Mouse (Mus musculus) kidney, postnatal 0 days (tissue): ENCODE data around the gene Psip1. TPM values are rescaled to one million over a fixed set of nuclear protein-coding genes. Genes with fewer than 3 reads are reported as not detected.

Experiments used
- ATAC-seq: fragments of 200-750 bp; cut with Nextera tagmentation; replicated peaks from 2 replicates; pipeline ENCODE4 v1.8.0; 2017; ENCODE audit warnings: low read depth, moderate number of reproducible peaks, moderate TSS enrichment, moderate library complexity; ENCODE audit not compliant: low FRiP score
- DNase-seq: peaks from one replicate; pipeline ENCODE4 v3.0.0-alpha.2; 2016; ENCODE audit warnings: low spot score
- H3K27ac ChIP-seq: fragments of 300-500 bp; sonication (generic); 2 replicates; pipeline ENCODE4 v1.5.1; 2014; ENCODE audit warnings: mild to moderate bottlenecking
- H3K27me3 ChIP-seq: fragments of 300-500 bp; sonication (generic); 2 replicates; pipeline ENCODE4 v1.6.1; 2014; ENCODE audit warnings: low read length, mixed read lengths; ENCODE audit not compliant: insufficient read depth
- H3K36me3 ChIP-seq: fragments of 300-500 bp; sonication (generic); 2 replicates; pipeline ENCODE4 v1.6.1; 2014; ENCODE audit warnings: low read length, mixed read lengths; ENCODE audit not compliant: insufficient read depth
- H3K4me1 ChIP-seq: fragments of 300-500 bp; sonication (generic); replicated peaks from 2 replicates; pipeline ENCODE4 v1.6.1; 2014; ENCODE audit warnings: antibody characterized with exemption, low read length, mixed read lengths; ENCODE audit not compliant: insufficient read depth
- H3K4me2 ChIP-seq: fragments of 300-500 bp; sonication (generic); 2 replicates; pipeline ENCODE4 v1.6.1; 2014; ENCODE audit warnings: mild to moderate bottlenecking, low read length, moderate library complexity, mixed read lengths
- H3K4me3 ChIP-seq: fragments of 300-500 bp; sonication (generic); replicated peaks from 2 replicates; pipeline ENCODE4 v1.5.1; 2014; ENCODE audit warnings: low read depth, low read length
- H3K9ac ChIP-seq: fragments of 300-500 bp; sonication (generic); 2 replicates; pipeline ENCODE4 v1.6.1; 2014; ENCODE audit warnings: low read depth, low read length
- H3K9me3 ChIP-seq: fragments of 300-500 bp; sonication (generic); replicated peaks from 2 replicates; pipeline ENCODE4 v1.6.1; 2016; ENCODE audit warnings: low read length, inconsistent platforms, mixed read lengths
- CTCF ChIP-seq: IDR thresholded peaks from 2 replicates; pipeline ENCODE4 v1.5.1; 2016; ENCODE audit warnings: antibody characterized with exemption, low read depth, mild to moderate bottlenecking, moderate library complexity
- WGBS: fragments of 180-500 bp; shearing (Covaris S2); extraction: QIAGEN DNeasy Blood & Tissue Kit; methylation state at CpG from one replicate; pipeline ENCODE4 v1.1.7; 2014; 5-methylcytosine and 5-hydroxymethylcytosine counted together
- polyA plus RNA-seq: library from polyadenylated mRNA; unstranded; fragments of >200 nt; fragmentation: Nextera tagmentation; extraction: Ambion mirVana; gene quantifications from 2 replicates; pipeline ENCODE4 v1.2.1, GENCODE M21; 2015

Psip1 gene
- polyA plus RNA-seq, 1 experiment from 2014 or later, result 104 TPM

DNA sequence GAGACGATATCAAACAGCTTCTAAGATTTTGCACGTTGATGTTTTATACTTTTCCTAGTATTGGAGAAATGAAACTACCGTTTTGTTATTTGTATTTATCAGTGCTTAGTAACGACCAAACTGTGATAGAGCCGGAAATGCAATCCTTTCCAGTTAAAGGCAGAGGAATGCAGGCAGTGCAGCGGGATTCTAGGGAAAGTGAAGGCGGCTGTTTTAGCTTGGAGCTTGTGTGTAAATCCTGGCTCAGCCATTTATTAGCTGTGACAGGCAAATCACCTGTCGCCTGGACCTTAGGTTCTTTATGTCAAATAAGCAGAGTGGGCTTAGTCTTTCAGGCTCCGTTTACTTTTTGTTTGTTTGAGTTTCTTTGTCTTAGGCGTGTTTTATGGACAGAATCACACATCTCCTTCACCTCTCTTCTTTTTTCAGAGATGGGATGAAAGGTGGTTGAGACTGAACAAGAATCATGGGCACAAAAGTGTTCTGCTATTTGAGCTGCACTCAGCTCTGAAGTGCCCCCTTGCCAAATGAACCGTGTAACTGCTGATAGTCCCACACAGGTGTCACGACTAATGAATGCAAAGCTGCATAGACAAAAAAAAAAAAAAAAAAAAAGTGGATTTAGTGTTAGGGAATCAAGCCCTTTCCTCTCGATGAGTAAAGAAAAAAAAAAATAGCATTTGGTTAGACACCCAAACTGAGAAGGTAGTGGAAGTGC lies 40.2 kb upstream of the Psip1 start:
- Histone ChIP-seq H3K9ac (peak overlapping the region; percentile 31; the same call in 1 of the 2 replicates), H3K27ac (peak overlapping the region; percentile 96; the same call in 1 of the 2 replicates), H3K4me3 (peak overlapping the region; percentile 85), H3K4me2 (peak overlapping the region; percentile 93), H3K27me3 (no peaks in the 10 kb centered on the region), H3K4me1 (peaks cover 8% of the 10 kb centered on the region; the same call in 1 of the 2 replicates), H3K9me3 (no peaks in the 10 kb centered on the region), H3K36me3 (no peaks in the 10 kb centered on the region)
- no peak for TF ChIP-seq CTCF
- no peak for ATAC-seq
- WGBS, result 6% methylated on average over 13 of the region's 13 CpGs
- DNase-seq, result peak; percentile 86

DNA sequence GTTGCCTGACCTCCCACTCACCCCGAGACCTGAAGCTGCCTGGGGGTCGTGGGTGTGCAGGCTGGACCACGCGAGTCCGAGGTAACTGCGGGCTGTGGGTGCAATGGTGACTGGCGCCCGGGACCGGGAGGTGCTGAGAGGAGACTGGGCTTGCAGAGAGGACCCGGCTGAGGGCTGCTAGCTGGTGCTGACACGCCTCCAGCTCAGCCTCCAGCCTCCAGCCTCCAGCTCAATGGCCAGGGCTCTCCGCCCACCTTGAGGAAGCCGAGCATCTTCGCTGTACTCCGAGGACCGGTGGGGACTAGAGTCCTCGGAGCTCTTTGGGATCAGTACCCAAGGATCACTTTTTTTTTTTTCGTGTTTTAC lies 39.4 kb upstream of the Psip1 start:
- peak; percentile 69 for DNase-seq
- H3K4me3 ChIP-seq, result peak overlapping the region; percentile 85
- no peaks in the 10 kb centered on the region for H3K27me3 ChIP-seq
- peak overlapping the region; percentile 96 for H3K27ac ChIP-seq
- ATAC-seq, result peak; percentile 75
- H3K9me3 ChIP-seq, result no peaks in the 10 kb centered on the region
- H3K36me3 ChIP-seq, result no peaks in the 10 kb centered on the region
- TF ChIP-seq CTCF, result no peak
- H3K9ac ChIP-seq, result peak overlapping the region; percentile 82
- under 1% methylated on average over 18 of the region's 18 CpGs for WGBS
- peaks cover 8% of the 10 kb centered on the region; the same call in 1 of the 2 replicates for H3K4me1 ChIP-seq
- H3K4me2 ChIP-seq, result peak overlapping the region; percentile 93

DNA sequence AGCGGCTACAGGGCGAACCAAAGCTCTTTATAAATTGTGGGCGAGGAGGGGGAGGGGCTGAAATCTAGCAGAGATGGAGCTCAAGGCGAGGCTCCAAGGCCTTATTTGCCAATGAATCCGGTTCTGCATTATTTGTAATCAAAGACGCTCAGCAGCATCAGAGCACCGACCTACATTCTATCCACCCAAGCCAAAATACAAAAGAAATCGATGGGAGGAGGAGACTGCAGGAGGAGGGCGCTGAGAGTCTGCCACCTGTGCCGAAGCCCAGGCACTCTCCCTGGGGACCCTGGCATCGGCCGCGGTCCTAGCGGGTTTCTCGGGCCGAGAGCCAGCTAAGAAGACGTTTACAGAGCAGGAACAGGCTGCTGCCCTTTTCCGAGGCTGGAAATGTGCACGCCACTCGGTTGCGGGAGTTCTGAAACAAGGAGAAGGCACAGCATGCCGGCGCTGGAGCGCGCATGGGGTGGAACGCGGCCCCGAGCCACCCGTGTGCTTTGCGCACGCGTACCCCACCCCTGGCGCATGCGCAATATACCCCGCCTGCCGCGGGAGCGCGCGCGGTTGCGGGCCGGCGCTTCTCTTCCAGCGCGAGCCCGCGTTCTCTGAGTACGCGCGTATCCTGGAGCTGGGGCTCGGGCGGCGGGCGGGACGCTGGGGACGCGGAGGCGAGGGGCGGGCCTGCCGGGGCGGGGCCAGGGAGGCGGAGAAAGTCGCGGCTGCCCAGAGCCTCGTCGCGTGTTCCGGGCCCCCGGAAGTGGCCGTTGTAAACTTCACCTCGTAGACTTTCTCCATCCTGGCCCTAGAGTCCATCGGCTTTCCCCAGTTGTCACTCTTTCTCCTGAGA lies 38.8 kb upstream of the Psip1 start, which contains the start of gene Ccdc171:
Gene Ccdc171 (plus strand): TSS at position 703 of the 847 bp plus-strand sequence.
- Histone ChIP-seq H3K4me3 (peak within 1 kb of the TSS; percentile 85), H3K9ac (peak within 1 kb of the TSS; percentile 82), H3K27me3 (no peaks in the 10 kb centered on the region), H3K4me1 (peaks cover 8% of the 10 kb centered on the region; the same call in 1 of the 2 replicates), H3K4me2 (peak within 1 kb of the TSS; percentile 93), H3K27ac (peak within 1 kb of the TSS; percentile 96), H3K9me3 (no peaks in the 10 kb centered on the region), H3K36me3 (no peaks in the 10 kb centered on the region)
- ATAC-seq, result peak; percentile 97
- DNase-seq, result peak; percentile 97
- under 1% methylated on average over 61 of the region's 73 CpGs for WGBS
- TF ChIP-seq CTCF, result no peak

DNA sequence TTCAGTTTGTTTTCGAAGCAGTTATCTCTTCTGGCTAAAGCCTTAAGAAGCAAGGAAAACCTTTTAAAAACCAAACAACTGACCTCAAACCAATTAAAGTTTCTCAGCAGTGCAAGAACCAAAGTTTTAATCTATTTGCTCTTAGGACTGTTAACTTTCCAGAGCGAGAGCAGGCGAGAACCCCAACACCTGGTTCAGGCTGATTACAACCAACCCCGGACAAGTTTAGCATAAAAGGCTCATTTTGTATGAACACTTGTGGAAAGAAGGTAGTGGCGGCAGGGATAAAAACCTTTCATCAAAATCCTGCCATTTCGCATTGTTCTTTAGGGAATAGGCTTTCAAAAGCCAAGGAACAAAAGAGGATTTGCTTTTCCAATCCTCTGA lies 38.2 kb upstream of the Psip1 start:
- 11% methylated on average over 6 of the region's 6 CpGs for WGBS
- H3K4me1 ChIP-seq, result peaks cover 8% of the 10 kb centered on the region; the same call in 1 of the 2 replicates
- H3K36me3 ChIP-seq, result no peaks in the 10 kb centered on the region
- H3K4me3 ChIP-seq, result peak overlapping the region; percentile 85
- no peak for TF ChIP-seq CTCF
- peak overlapping the region; percentile 96; the same call in 1 of the 2 replicates for H3K27ac ChIP-seq
- no peaks in the 10 kb centered on the region for H3K27me3 ChIP-seq
- H3K4me2 ChIP-seq, result peak overlapping the region; percentile 93
- peak overlapping the region; percentile 82; the same call in 1 of the 2 replicates for H3K9ac ChIP-seq
- DNase-seq, result no peak
- ATAC-seq, result no peak
- no peaks in the 10 kb centered on the region for H3K9me3 ChIP-seq

DNA sequence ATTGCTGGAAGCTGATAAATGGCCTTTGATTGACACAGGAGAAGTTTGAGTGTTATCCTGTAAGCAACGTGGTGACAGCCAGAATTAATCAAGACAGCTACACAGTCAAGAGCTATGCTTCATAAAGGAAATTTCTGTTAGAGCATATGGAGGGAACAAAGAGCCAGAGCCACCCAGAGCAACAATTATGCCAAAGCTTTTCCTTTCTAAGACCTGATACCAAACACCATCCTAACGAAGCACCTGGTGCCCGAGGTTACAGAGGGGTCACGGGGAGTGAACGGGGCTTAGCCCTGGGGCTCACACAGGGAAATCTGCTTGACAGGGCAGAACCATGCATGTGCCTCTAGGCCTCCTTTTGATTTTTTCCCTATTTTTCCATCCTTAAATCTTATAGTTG lies 35.8 kb upstream of the Psip1 start:
- 32% methylated on average over 5 of the region's 5 CpGs for WGBS
- Histone ChIP-seq H3K9me3 (no peaks in the 10 kb centered on the region), H3K4me2 (no peak overlapping the region), H3K27ac (no peak overlapping the region), H3K4me3 (no peak overlapping the region), H3K4me1 (peaks cover 8% of the 10 kb centered on the region; the same call in 1 of the 2 replicates), H3K9ac (no peak overlapping the region), H3K27me3 (no peaks in the 10 kb centered on the region), H3K36me3 (no peaks in the 10 kb centered on the region)
- DNase-seq, result no peak
- no peak for TF ChIP-seq CTCF
- ATAC-seq, result no peak

DNA sequence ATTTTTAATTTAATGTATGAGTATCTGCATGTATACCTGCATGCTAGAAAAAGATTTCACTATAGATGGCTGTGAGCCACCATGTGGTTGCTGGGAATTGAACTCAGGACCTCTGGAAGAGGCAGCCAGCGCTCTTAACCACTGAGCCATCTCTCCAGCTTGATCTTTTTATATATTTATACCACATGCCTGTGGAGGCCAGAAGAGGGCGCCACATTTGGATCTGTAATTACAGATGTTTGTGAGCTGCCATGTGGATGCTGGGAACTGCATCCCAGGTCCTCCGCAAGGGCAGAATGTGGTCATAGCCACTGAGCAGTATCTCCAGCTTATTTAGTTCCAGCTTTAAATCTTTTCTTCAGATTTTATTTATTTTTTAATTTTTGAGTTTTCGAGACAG lies 34.0 kb upstream of the Psip1 start:
- H3K9me3 ChIP-seq, result no peaks in the 10 kb centered on the region
- no peak overlapping the region for H3K27ac ChIP-seq
- H3K4me1 ChIP-seq, result no peaks in the 10 kb centered on the region
- WGBS, result 93% methylated on average over 4 of the region's 4 CpGs
- H3K36me3 ChIP-seq, result no peaks in the 10 kb centered on the region
- no peak overlapping the region for H3K4me2 ChIP-seq
- peak; percentile 40 for TF ChIP-seq CTCF
- DNase-seq, result no peak
- ATAC-seq, result no peak
- no peak overlapping the region for H3K4me3 ChIP-seq
- no peaks in the 10 kb centered on the region for H3K27me3 ChIP-seq
- H3K9ac ChIP-seq, result no peak overlapping the region
